Mouse (Mus musculus): ENCODE data around the gene Ube2l6.

Gene Ube2l6

DNA sequence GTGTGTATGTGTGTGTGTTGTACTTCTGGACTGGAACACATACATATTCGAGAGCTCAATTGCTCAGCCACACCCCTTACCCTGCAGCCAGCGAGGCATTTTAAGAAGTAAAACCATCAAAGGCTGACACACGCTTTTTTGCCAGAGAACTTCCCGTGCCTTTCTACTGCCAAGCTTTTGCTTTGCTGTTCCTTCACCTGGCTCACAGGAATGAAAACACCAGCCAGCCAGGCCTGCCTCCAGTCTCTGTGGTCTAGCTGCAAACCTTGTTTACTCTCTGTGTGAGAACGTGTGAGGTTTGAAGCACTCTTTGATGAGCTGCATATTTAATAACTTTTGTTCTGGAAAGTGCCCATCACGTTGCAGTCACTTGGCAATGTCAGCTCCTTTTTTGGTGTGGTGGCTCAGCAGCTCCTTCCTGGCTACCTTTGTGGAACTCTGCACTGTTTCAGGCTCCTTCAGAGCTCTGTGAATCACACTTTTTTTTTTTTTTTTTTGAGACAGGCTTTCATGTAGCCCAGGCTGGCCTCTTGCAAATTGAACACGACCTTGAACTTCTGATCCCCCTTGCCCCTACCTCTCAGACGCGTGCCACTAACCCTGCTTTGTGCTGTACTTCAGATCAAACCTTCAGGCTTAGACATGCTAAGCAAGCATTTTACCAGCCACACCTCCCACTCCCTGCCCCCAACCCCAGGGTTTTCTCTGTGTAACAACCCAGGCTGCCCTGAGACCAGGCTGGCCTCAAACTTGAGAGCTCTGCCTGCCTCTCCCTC lies 39.4 kb downstream of the Ube2l6 start:
- in situ Hi-C loops (cut with MboI; ENCODE audit: low sequenced_read_pairs), result no loop called here

DNA sequence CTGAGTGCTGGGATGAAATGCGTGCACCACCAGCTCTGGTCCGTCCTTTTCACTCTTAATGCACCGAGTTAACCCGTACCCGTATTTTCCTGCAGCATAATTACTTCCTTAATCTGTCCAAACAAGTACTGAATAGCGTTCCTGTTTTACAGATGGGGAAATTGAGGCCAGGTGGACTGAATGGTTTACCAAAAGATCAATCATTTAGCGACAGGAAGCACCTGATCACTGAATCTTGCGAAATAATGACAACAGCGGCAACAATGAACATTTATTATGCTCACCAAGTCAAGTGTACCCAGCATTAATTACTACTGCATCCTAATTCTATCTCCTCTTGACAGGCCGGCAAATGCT lies 39.9 kb downstream of the Ube2l6 start, which contains the start of gene Slc43a1:
Slc43a1 (plus strand) TSS at position 258 of the 357 bp plus-strand sequence.
- in situ Hi-C loops (cut with MboI; ENCODE audit: low sequenced_read_pairs), result no loop called here

DNA sequence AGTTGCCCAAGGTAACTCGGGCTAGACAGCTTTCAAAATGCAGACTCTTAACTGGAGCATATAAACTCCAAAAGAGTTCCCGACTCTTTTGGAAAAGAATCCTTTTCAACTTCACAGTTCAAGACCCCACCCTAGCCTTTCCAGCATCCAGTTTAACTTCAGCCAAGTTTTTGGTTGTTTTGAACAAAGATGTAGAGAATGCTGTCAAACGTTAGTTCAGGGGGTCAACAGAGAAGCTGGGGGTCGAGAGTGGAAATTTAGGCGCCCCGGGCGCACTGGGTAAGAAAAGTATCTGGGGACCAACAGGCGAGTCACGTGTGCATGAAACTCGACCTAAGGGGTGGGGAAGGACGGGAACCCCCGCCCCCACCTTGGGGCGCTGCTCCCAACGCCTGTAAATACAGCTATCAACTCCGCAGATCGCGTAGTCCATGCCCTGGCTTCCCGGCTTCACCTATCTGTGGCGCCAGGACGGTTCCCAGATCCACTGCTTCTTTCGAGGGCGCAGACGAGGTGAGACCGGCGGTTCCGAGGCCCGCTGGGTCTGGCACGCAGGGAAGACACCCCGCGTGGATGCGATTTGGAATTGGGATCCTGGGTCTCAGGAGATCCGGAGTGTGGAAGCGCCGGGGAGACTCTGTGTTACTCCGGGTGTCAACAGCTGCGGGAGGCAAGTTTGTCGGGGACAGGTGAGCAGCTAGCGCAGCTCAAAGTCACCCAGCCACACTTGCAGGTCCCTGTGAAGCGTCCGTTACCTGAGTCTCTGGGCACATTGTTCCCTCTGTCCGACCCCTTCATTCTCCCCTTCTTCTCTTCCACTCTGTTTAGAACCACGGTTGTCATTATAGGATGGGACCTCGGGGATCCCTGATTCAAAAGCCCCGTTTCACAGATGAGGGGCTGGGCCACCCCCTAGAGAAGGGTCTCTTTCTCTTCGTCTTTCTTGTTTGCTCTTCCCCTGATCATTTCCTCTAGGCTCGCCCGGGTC lies 40.7 kb downstream of the Ube2l6 start:
- in situ Hi-C loops (cut with MboI; ENCODE audit: low sequenced_read_pairs), result no loop called here

DNA sequence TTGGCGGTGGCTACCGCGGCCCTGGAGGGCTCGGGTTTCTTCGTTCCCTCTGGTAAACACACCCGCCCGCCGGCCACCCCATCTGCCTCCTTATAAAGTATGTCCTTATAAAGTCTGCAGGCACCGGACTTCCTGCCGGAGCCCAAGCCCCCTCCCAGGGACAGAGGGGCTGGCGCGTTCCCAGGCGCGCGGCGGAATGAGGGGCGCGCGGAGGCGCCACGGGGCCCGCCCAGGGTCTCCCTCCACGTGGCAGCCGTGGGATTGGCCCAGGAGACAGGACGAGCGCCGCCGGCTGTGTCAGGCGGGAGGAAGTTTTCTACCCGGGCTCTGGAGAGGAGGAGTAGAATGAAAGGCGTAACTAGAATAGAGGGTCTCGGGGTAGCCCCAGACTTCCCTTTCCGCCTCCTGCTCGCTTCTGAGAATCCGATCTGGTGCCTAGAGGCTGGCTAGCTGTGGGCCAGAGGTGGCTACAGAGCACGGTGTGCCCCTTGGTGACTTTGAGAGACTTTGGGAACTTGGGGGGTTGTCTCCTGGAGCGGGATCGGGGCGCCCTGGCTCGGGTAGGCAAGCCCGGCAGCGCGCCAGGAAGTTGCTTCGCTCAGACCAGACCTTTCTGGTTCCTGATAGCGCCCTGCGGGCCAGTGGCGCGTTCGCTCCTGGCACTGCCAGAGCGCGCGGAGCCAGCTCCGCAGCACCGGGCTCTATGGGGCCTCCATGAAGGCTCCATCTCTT lies 41.6 kb downstream of the Ube2l6 start:
- in situ Hi-C loops (cut with MboI; ENCODE audit: low sequenced_read_pairs), result no loop called here

DNA sequence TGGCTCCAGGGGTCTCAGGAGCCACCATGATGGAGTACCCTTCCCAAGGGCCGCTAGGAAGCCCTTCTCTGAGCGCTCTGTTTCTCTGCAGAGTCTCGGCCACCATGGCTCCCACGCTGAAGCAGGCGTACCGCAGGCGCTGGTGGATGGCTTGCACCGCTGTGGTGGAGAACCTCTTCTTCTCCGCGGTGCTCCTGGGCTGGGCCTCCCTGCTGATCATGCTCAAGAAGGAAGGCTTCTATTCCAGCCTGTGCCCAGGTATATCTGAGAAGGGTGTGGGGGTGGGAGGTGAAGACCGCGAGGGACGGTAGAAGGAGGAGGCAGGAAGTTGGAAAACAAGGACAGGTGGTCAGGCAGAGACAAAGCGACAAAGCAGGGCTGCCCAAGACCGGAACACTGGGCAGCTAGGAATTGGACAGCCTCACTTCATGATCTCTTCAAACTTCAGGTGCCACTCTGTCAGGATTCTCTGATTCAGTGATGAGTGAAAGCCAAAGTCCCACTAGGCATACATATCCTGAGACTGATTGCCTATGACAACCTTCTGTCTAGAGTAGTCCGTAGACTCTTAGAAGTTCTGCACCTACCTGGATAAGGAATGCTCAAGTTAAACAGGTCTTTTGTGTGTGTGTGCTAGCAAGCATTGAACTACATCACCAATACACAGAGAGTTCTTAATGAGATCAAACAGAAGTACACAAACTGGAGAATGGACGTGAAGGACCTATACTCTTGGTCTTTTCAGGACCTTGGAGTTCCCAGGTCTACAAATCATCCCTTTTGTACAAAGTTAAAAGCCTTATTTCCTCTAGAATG lies 42.3 kb downstream of the Ube2l6 start:
- in situ Hi-C loops (cut with MboI; ENCODE audit: low sequenced_read_pairs), result no loop called here

DNA sequence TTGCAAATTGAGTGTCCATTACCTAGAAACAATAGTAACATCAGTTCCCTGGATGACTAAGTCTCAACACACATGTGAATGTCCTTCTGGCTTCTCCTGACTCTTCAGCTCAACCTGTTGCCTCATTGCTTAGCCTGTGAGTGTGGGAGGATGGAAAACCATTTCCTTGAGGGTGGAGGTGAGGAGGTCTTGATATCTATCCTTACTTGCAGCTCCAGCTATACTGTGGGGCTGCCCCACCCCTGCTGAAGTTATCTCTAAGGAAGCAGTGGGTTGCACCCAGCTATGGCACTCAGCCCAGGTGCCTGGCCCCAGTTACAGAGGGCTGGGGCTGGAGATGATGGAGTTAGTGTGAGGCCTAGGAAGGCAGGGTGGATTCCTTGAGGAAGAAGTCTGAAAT lies 43.3 kb downstream of the Ube2l6 start:
- in situ Hi-C loops (cut with MboI; ENCODE audit: low sequenced_read_pairs), result no loop called here

DNA sequence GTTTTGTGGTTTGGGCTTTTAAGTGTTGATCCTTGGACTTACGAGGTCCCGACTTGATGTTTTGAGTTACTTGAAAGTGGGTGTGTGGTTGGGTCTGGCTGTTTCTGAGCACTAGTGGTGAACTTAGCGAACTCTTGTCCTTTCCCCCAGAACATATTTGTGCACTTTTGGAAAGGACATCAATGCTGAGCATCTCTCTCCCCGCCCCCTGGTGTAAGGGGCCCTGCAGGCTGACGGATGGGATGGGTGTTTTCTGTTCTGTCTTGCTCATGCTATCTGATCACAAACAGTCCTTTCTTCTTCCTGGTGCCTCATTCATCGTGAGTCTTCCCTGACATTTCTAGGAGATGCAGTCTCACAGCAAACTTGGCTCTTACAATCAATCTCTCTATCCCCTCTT lies 45.0 kb downstream of the Ube2l6 start:
- in situ Hi-C loops (cut with MboI; ENCODE audit: low sequenced_read_pairs), result no loop called here

DNA sequence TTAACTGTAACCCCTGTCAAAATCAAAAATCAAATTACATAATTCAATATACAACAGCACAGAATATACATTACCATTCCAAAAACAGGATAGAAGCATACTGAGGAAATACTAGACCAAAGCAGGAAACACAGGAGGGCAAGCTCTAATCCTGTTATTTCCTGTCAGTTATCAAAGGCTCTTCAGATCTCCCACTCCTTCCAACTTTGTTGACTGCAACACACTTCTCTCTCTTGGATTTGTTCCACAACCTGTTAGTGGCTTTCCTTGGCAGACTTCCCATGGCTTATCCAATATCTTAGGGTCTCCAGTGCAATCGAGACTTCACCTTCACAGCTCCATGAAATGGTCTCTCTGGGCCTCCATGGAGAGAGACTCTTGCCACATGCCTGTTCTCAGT lies 46.6 kb downstream of the Ube2l6 start:
- in situ Hi-C loops (cut with MboI; ENCODE audit: low sequenced_read_pairs), result no loop called here

DNA sequence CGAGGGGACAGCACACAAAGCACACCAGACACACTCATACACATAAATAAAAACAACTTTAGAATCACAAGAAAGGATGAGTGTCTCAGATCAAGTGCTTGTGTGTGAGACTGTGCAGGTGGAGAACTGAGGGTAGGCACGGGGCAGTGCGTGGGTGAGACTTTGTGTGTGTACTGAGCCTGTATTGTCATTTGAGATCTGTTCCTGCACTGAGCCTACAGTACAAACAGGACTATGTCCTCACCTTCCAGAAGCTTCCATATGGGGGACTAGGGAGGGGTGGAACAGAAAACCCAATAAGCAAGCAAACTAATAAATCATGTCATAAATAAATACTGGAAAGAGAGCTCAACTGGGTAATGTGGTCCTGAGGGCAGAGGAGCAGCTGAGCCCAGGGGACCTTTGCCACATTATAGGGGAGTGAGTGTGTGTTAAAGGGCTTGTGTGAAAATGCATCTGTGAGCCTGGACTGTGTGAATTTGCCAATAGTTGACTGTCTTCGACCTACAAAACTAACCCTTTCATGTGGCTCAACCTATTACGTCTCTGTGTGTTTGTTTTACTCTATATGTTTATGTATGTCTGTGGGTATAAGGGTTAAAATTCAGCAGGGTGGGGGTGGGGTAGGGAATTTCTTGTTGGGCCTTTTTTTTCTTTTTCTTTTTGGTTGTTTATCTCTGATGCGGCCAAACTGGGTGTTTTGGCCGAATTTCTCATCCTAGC lies 51.9 kb downstream of the Ube2l6 start:
- in situ Hi-C loops (cut with MboI; ENCODE audit: low sequenced_read_pairs), result no loop called here

DNA sequence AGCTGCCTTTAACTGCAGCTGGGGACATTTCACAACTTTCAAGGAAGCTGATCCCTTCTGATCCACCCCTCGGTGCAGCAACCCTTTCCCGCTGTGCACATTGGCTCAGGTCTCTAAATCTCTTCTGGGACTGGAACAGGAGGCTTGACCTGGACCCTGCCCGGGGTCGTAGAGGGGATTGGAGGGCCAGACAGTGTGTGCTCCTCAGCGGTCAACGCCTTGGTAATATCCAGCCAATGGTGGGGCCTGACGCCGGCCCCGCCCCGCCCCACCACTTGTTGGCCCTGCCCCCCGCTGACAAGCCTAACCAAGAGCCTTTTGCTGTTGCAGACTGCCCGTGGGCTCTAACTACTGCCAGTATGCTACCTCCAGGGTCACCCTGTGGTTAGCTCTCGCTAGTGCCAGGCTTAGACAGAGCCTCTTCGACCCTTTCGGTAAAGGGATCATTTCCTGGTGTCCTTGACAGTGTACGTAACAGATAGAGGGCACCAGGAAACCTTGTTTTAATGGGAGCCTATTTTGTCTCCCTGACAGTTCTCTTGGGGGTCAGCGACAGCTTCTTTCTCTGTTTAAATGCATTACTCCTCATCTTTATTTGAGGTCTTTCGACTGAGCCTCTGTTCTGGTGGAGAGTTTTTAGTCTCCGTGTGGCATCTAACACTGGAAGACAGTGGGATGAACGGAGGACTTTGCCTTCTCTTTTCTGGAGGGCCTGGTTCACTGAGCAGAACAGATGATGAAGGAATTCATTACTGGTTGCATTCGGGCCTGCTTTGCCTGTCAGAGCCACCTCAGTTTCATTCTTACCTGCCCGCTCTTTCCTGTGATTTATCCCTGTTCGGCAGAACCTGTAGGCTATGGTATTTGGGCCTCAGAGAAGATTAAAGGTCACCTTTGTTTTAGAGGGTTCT lies 52.8 kb downstream of the Ube2l6 start:
- in situ Hi-C loops (cut with MboI; ENCODE audit: low sequenced_read_pairs), result no loop called here

DNA sequence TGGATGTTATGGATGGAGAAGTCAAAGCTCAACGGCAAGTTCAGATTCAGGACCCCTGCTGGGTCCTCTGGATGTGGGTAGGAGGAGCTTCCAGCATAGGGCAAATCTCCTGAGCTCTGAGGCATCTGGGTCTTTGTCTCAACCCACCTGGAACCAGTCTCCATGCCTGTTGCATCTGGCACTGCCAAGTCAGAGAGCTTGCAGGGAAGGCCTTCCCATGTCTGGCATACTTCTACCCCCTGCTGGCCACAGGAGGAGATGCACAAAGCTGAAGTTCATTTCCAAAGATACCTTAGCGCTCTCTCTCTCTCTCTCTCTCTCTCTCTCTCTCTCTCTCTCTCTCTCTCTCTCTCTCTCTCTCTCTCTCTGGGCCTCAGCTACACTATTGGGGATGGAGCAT lies 57.1 kb downstream of the Ube2l6 start:
- in situ Hi-C loops (cut with MboI; ENCODE audit: low sequenced_read_pairs), result no loop called here

DNA sequence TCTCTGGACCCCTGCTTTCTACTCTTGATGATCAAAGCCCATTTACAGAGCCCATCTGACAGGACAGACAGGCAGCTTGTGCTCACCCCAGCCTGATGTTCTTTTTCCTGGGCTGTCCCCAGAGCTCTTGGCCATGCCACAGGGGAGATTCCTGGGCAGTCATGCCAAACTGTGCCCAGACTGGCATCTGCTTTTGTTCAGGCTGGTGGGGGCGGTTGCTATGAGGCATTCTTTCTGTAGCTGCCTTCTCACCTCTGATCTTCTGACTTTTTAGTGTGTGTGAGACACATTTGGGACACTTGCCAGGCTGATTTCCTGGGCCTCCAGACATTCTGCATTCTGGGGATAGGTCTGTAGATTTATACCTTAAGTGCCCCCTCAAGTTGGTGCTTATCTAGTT lies 59.9 kb downstream of the Ube2l6 start:
- in situ Hi-C loops (cut with MboI; ENCODE audit: low sequenced_read_pairs), result no loop called here
